Mouse (Mus musculus): ENCODE measurements around the gene 1700029I15Rik. TPM values are rescaled to one million over a fixed set of nuclear protein-coding genes. Genes with fewer than 3 reads are reported as not detected.
A peak's percentile ranks its signal among the peaks of the same experiment; 100 is the strongest.

Gene 1700029I15Rik
- polyA plus RNA-seq, 1 experiment from 2014 or later = 4.2 TPM

- Histone ChIP-seq H3K27me3 (ENCODE audit: control insufficient read depth, insufficient read depth, low read length) (no peaks in the 10 kb centered on the region), H3K9me3 (ENCODE audit: control insufficient read depth, low read length) (no peaks in the 10 kb centered on the region), H3K4me2 (replicated peaks) (peak overlapping the region; percentile 72), H3K4me1 (replicated peaks; ENCODE audit: control insufficient read depth, insufficient read depth, low read length) (peaks cover 51% of the 10 kb centered on the region), H3K9ac (peak overlapping the region; percentile 74), H3K36me3 (replicated peaks; ENCODE audit: control insufficient read depth, insufficient read depth) (peaks cover 44% of the 10 kb centered on the region), H3K27ac (peak overlapping the region; percentile 81), H3K4me3 (replicated peaks; ENCODE audit: low read length) (peak overlapping the region; percentile 66)
- WGBS = 41% methylated on average over 3 of the region's 3 CpGs
- DNase-seq (ENCODE audit: low spot score) (no peak), ATAC-seq (ENCODE audit: low FRiP score) (no peak)
Measured at GRCm38 (mm10) chr2:92388081-92388517, 5.8 kb downstream of the 1700029I15Rik start.

- peaks cover 34% of the 10 kb centered on the region for H3K36me3 ChIP-seq (replicated peaks; ENCODE audit: control insufficient read depth, insufficient read depth)
- ATAC-seq (ENCODE audit: low FRiP score) (peak; percentile 92), DNase-seq (ENCODE audit: low spot score) (peak; percentile 91)
- H3K4me1 ChIP-seq (replicated peaks; ENCODE audit: control insufficient read depth, insufficient read depth, low read length) = peaks cover 53% of the 10 kb centered on the region
- H3K27ac ChIP-seq = peak overlapping the region; percentile 81
- H3K9me3 ChIP-seq (ENCODE audit: control insufficient read depth, low read length) = no peaks in the 10 kb centered on the region
- peak overlapping the region; percentile 66 for H3K4me3 ChIP-seq (replicated peaks; ENCODE audit: low read length)
- no peaks in the 10 kb centered on the region for H3K27me3 ChIP-seq (ENCODE audit: control insufficient read depth, insufficient read depth, low read length)
- under 1% methylated on average over 55 of the region's 62 CpGs for WGBS
- H3K4me2 ChIP-seq (replicated peaks) = peak overlapping the region; percentile 72
- peak overlapping the region; percentile 74 for H3K9ac ChIP-seq
Measured at GRCm38 (mm10) chr2:92388891-92389641, 6.7 kb downstream of the 1700029I15Rik start.

GRCm38 (mm10) chr2:92389645-92390044 is 7.3 kb downstream of the 1700029I15Rik start:
- Histone ChIP-seq H3K27me3 (ENCODE audit: control insufficient read depth, insufficient read depth, low read length) (no peaks in the 10 kb centered on the region), H3K36me3 (replicated peaks; ENCODE audit: control insufficient read depth, insufficient read depth) (peaks cover 29% of the 10 kb centered on the region), H3K9ac (peak overlapping the region; percentile 74), H3K9me3 (ENCODE audit: control insufficient read depth, low read length) (no peaks in the 10 kb centered on the region), H3K4me2 (replicated peaks) (peak overlapping the region; percentile 72), H3K4me1 (replicated peaks; ENCODE audit: control insufficient read depth, insufficient read depth, low read length) (peaks cover 53% of the 10 kb centered on the region), H3K4me3 (replicated peaks; ENCODE audit: low read length) (peak overlapping the region; percentile 66), H3K27ac (peak overlapping the region; percentile 81)
- DNase-seq (ENCODE audit: low spot score) (no peak), ATAC-seq (ENCODE audit: low FRiP score) (no peak)
- 2% methylated on average over 10 of the region's 10 CpGs for WGBS

- ATAC-seq (ENCODE audit: low FRiP score) = no peak
- Histone ChIP-seq H3K9me3 (ENCODE audit: control insufficient read depth, low read length) (no peaks in the 10 kb centered on the region), H3K27ac (peak overlapping the region; percentile 81), H3K4me1 (replicated peaks; ENCODE audit: control insufficient read depth, insufficient read depth, low read length) (peaks cover 53% of the 10 kb centered on the region), H3K4me2 (replicated peaks) (peak overlapping the region; percentile 72), H3K9ac (peak overlapping the region; percentile 13; the same call in 1 of the 2 replicates), H3K4me3 (replicated peaks; ENCODE audit: low read length) (no peak overlapping the region), H3K27me3 (ENCODE audit: control insufficient read depth, insufficient read depth, low read length) (no peaks in the 10 kb centered on the region), H3K36me3 (replicated peaks; ENCODE audit: control insufficient read depth, insufficient read depth) (peaks cover 21% of the 10 kb centered on the region)
- DNase-seq (ENCODE audit: low spot score) = no peak
- WGBS = 74% methylated on average over 6 of the region's 6 CpGs
Measured at GRCm38 (mm10) chr2:92390206-92390930, 8.0 kb downstream of the 1700029I15Rik start.

- peak overlapping the region; percentile 88 for H3K27ac ChIP-seq
- peak overlapping the region; percentile 59 for H3K4me2 ChIP-seq (replicated peaks)
Measured at GRCm38 (mm10) chr2:92391116-92391515, 8.8 kb downstream of the 1700029I15Rik start.

GRCm38 (mm10) chr2:92391703-92392317 is 9.5 kb downstream of the 1700029I15Rik start:
- H3K4me2 ChIP-seq (replicated peaks) = peak overlapping the region; percentile 59
- ATAC-seq (ENCODE audit: low FRiP score) = no peak
- peaks cover 7% of the 10 kb centered on the region for H3K36me3 ChIP-seq (replicated peaks; ENCODE audit: control insufficient read depth, insufficient read depth)
- H3K4me1 ChIP-seq (replicated peaks; ENCODE audit: control insufficient read depth, insufficient read depth, low read length) = peaks cover 53% of the 10 kb centered on the region
- peak overlapping the region; percentile 27 for H3K4me3 ChIP-seq (replicated peaks; ENCODE audit: low read length)
- WGBS = 16% methylated on average over 11 of the region's 11 CpGs
- no peaks in the 10 kb centered on the region for H3K9me3 ChIP-seq (ENCODE audit: control insufficient read depth, low read length)
- H3K27me3 ChIP-seq (ENCODE audit: control insufficient read depth, insufficient read depth, low read length) = no peaks in the 10 kb centered on the region
- peak overlapping the region; percentile 55 for H3K9ac ChIP-seq
- peak overlapping the region; percentile 88 for H3K27ac ChIP-seq
- DNase-seq (ENCODE audit: low spot score) = no peak

More at GRCm38 (mm10) chr2:92391116-92391515, 8.8 kb downstream of the 1700029I15Rik start:
- peaks cover 14% of the 10 kb centered on the region for H3K36me3 ChIP-seq (replicated peaks; ENCODE audit: control insufficient read depth, insufficient read depth)
- DNase-seq (ENCODE audit: low spot score) (no peak), ATAC-seq (ENCODE audit: low FRiP score) (no peak)
- H3K4me3 ChIP-seq (replicated peaks; ENCODE audit: low read length) = no peak overlapping the region
- H3K4me1 ChIP-seq (replicated peaks; ENCODE audit: control insufficient read depth, insufficient read depth, low read length) = peaks cover 53% of the 10 kb centered on the region
- H3K9ac ChIP-seq = no peak overlapping the region
- H3K9me3 ChIP-seq (ENCODE audit: control insufficient read depth, low read length) = no peaks in the 10 kb centered on the region
- WGBS = 87% methylated on average over 8 of the region's 8 CpGs
- no peaks in the 10 kb centered on the region for H3K27me3 ChIP-seq (ENCODE audit: control insufficient read depth, insufficient read depth, low read length)

GRCm38 (mm10) chr2:92392318-92393264 is 10.3 kb downstream of the 1700029I15Rik start:
- Histone ChIP-seq H3K36me3 (replicated peaks; ENCODE audit: control insufficient read depth, insufficient read depth) (no peaks in the 10 kb centered on the region), H3K27me3 (ENCODE audit: control insufficient read depth, insufficient read depth, low read length) (no peaks in the 10 kb centered on the region), H3K4me1 (replicated peaks; ENCODE audit: control insufficient read depth, insufficient read depth, low read length) (peaks cover 53% of the 10 kb centered on the region), H3K9ac (peak overlapping the region; percentile 55), H3K4me2 (replicated peaks) (peak overlapping the region; percentile 59), H3K4me3 (replicated peaks; ENCODE audit: low read length) (peak overlapping the region; percentile 27), H3K9me3 (ENCODE audit: control insufficient read depth, low read length) (no peaks in the 10 kb centered on the region), H3K27ac (peak overlapping the region; percentile 88)
- peak; percentile 47 for DNase-seq (ENCODE audit: low spot score)
- no peak for ATAC-seq (ENCODE audit: low FRiP score)
- WGBS = 4% methylated on average over 24 of the region's 26 CpGs

- H3K4me2 ChIP-seq (replicated peaks) = no peak overlapping the region
- H3K27ac ChIP-seq = no peak overlapping the region
- WGBS = 87% methylated on average over 3 of the region's 3 CpGs
- H3K4me1 ChIP-seq (replicated peaks; ENCODE audit: control insufficient read depth, insufficient read depth, low read length) = peaks cover 48% of the 10 kb centered on the region
- DNase-seq (ENCODE audit: low spot score) (no peak), ATAC-seq (ENCODE audit: low FRiP score) (no peak)
- H3K27me3 ChIP-seq (ENCODE audit: control insufficient read depth, insufficient read depth, low read length) = no peaks in the 10 kb centered on the region
- H3K9ac ChIP-seq = no peak overlapping the region
- H3K4me3 ChIP-seq (replicated peaks; ENCODE audit: low read length) = no peak overlapping the region
- no peaks in the 10 kb centered on the region for H3K36me3 ChIP-seq (replicated peaks; ENCODE audit: control insufficient read depth, insufficient read depth)
- H3K9me3 ChIP-seq (ENCODE audit: control insufficient read depth, low read length) = no peaks in the 10 kb centered on the region
Measured at GRCm38 (mm10) chr2:92395535-92395934, 13.2 kb downstream of the 1700029I15Rik start.
